In the genomic region with DNA sequence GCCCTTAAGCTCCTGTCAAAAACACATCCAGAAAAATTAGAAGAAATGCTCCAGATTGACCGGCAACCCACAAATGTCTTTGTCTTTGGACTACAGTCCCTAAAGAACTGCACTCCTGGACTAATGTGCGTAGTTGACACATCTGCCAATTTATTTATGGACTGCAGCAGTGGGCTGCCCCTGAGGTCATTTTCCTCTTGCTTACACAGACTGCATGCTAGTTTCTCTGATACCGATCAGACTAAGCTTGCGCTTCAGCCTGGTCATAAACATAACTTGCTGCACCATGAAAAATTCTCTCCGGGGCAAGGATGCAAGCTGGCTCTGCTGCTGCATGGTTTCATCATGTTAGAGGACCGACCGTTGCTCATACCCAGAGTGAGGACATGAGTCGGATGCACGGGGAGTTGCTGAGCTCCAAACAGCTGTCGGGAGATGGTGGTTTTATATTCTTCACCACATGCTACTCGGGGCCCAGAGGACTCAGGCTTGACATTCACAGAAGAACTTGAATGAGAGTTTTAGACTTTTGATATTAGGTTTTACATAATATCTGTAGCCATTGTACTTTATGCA, we compare ENCODE assay signal across 12 mouse cellular contexts.
A peak's percentile ranks its signal among the peaks of the same experiment; 100 is the strongest.
DNase-seq lines count a peak whose midpoint lies in the region; ATAC-seq and TF ChIP-seq lines count a peak whose summit lies in the region.
"Had no signal": no experiment of that assay in that cellular context is flagged by ENCODE, and none has a peak within 500 bp of the region (broad histone marks: within the 10 kb centered on the region; RNA-seq: fewer than 3 reads in every experiment).

No protein-coding gene starts in this region.

- 25% methylated on average over 11 of the region's 11 CpGs for WGBS in kidney, adult 2 months
- WGBS in liver, embryonic 16.5 days (ENCODE audit: insufficient replicate concordance) = 25% methylated on average over 11 of the region's 11 CpGs
- 82% methylated on average over 11 of the region's 11 CpGs for WGBS in heart, adult 2 months

- H3K4me3 ChIP-seq in kidney, adult 2 months (ENCODE audit: insufficient read depth, low read depth, low read length) = no peak overlapping the region
- no peak overlapping the region for H3K4me3 ChIP-seq in liver, embryonic 16.5 days (ENCODE audit: low read depth, low read length)
- no peak overlapping the region for H3K4me3 ChIP-seq in heart, adult 2 months
- H3K4me3 ChIP-seq: intestine, embryonic 15.5 days had no signal

- TF ChIP-seq CTCF in kidney, adult 2 months (conservative IDR thresholded peaks at IDR 0.05; ENCODE audit: insufficient read depth, insufficient read length, low read depth, low read length) = no peak
- no peak for TF ChIP-seq CTCF in heart, adult 2 months (IDR thresholded peaks at IDR 0.05)

- intact Hi-C loops in heart, adult 2 months (cut with DNase I) = no loop called here

- no peaks in the 10 kb centered on the region for H3K4me1 ChIP-seq in kidney, adult 2 months (ENCODE audit: control insufficient read depth, insufficient read depth, low read length)
- H3K4me1 ChIP-seq in liver, embryonic 16.5 days (ENCODE audit: control insufficient read depth, low read depth, low read length) = peaks cover 10% of the 10 kb centered on the region
- H3K4me1 ChIP-seq in heart, adult 2 months (ENCODE audit: control insufficient read depth, insufficient read depth, low read length) = no peaks in the 10 kb centered on the region
- H3K4me1 ChIP-seq: intestine, embryonic 15.5 days had no signal

- no peaks in the 10 kb centered on the region for H3K36me3 ChIP-seq in kidney, adult 2 months (ENCODE audit: control insufficient read depth, insufficient read depth, low read length)
- no peaks in the 10 kb centered on the region for H3K36me3 ChIP-seq in liver, embryonic 16.5 days (ENCODE audit: control insufficient read depth, insufficient read depth)
- no peaks in the 10 kb centered on the region for H3K36me3 ChIP-seq in heart, adult 2 months (ENCODE audit: control insufficient read depth, insufficient read depth, low read length)
- H3K36me3 ChIP-seq: intestine, embryonic 15.5 days had no signal

- peak overlapping the region; percentile 46; the same call in 1 of the 2 replicates for H3K4me2 ChIP-seq in liver, embryonic 16.5 days (ENCODE audit: low read depth, low read length)
- H3K4me2 ChIP-seq: intestine, embryonic 15.5 days had no signal

- H3K9me3 ChIP-seq in liver, embryonic 16.5 days (replicated peaks; ENCODE audit: control insufficient read depth, low read length) = no peaks in the 10 kb centered on the region
- H3K9me3 ChIP-seq: intestine, embryonic 15.5 days had no signal

- no peak for ATAC-seq in liver, embryonic 16.5 days (ENCODE audit: low read depth)
- ATAC-seq: intestine, embryonic 15.5 days had no signal

- DNase-seq in kidney, postnatal 10 days = peak; percentile 8
- no peak for DNase-seq in kidney, adult 2 months
- peak; percentile 31 for DNase-seq in forelimb bud, embryonic 11.5 days (ENCODE audit: low read depth, low spot score)
- peak; percentile 27 for DNase-seq in retina, embryonic 14.5 days (ENCODE audit: low spot score)
- no peak for DNase-seq in lung, postnatal 14 days
- no peak for DNase-seq in heart, adult 2 months
- DNase-seq: cerebellum, adult 9-10 months; heart, adult 18-20 months; left cerebral cortex, postnatal 4 days had no signal

- no peak overlapping the region for H3K9ac ChIP-seq in liver, embryonic 16.5 days (ENCODE audit: low read depth, low read length)
- H3K9ac ChIP-seq in heart, adult 2 months (ENCODE audit: low read depth, low read length) = no peak overlapping the region
- H3K9ac ChIP-seq: intestine, embryonic 15.5 days had no signal

- H3K27ac ChIP-seq in kidney, adult 2 months (ENCODE audit: insufficient read depth, low read depth, low read length) = no peak overlapping the region
- no peak overlapping the region for H3K27ac ChIP-seq in liver, embryonic 16.5 days (ENCODE audit: low read length)
- H3K27ac ChIP-seq in heart, adult 2 months = no peak overlapping the region
- H3K27ac ChIP-seq: intestine, embryonic 15.5 days; stomach, postnatal 0 days had no signal

- TF ChIP-seq EP300 in heart, adult 2 months (IDR thresholded peaks at IDR 0.05; ENCODE audit: insufficient read depth, low read depth, low read length) = no peak

- no peaks in the 10 kb centered on the region for H3K79me2 ChIP-seq in heart, adult 2 months (replicated peaks; ENCODE audit: control insufficient read depth, insufficient read depth, low read length)

- TF ChIP-seq POLR2A in kidney, adult 2 months (IDR thresholded peaks at IDR 0.05; ENCODE audit: low read depth, low read length) = no peak
- no peak for TF ChIP-seq POLR2A in heart, adult 2 months (IDR thresholded peaks at IDR 0.05; ENCODE audit: insufficient read depth, low read depth, low read length)

- H3K27me3 ChIP-seq in kidney, adult 2 months (replicated peaks; ENCODE audit: control insufficient read depth, insufficient read depth, low read length) = no peaks in the 10 kb centered on the region
- H3K27me3 ChIP-seq in liver, embryonic 16.5 days (ENCODE audit: control insufficient read depth, insufficient read depth, low read depth, low read length) = no peaks in the 10 kb centered on the region
- no peaks in the 10 kb centered on the region for H3K27me3 ChIP-seq in heart, adult 2 months (ENCODE audit: control insufficient read depth, insufficient read depth, low read length)
- H3K27me3 ChIP-seq: intestine, embryonic 15.5 days had no signal

Comparison
In these comparisons a context has a peak if more than half of its experiments do, and no peak if none do; other contexts are left out.
1. DNase-seq: peak in kidney, postnatal 10 days (single experiment), forelimb bud, embryonic 11.5 days (single experiment) and retina, embryonic 14.5 days (single experiment); none in kidney, adult 2 months (single experiment), lung, postnatal 14 days (single experiment) and heart, adult 2 months (0 of 2).